Mouse (Mus musculus): ENCODE results near the gene Sprr2b.
"Not testable (repeated sequence)": the region's sequence is repeated elsewhere in the genome, so short reads cannot be mapped to it uniquely, and the experiment has no call there.

Gene Sprr2b

DNA sequence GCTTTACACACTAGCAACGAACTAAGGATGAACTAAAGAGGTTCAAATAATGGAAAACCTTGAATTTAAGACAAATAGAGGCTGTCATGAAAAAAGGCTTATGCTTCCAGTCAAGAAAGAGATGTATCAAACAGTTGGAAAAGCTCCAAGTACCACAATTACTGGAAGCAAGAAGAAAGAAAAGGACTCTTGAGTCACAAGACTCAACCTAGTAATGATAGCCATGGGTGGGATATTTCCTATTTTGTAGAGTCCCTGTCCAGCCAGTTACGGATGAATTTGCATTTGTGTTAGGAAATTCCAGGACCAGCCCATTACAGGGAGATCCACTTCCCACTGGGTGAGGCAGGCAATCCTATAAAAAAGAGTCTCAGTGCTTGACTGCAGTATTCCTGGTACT is at the start of gene Sprr2b:
TSS of gene Sprr2b (plus strand) at position 301 of the 400 bp plus-strand sequence.
- no peak for DNase-seq

DNA sequence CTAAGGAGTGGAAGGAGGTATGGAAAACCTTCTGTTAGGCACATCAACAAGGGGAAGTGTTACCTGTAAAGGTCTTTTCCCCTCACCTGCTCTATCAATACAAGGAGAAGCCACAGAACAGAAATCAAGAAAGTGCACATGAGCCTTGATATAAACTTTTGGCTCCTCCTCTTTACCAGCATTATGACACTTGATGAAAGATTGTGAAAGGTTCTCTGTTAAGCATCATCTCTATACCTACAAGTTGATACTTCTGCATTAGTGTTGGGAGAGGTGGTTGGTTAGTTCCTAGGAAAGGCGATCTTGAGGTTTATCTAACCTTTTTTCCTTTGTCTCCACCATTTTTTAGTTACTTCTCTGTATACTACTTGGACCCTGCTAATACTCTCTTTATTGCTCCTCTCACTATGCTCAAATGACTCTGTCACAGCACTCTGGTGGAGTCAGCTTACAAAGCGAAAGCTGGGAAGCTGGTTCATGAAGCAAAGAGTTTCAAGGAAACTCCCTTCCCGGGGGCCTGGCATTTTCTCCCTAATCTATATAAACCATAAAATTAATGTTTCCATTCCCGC is 44.9 kb upstream of the Sprr2b start:
- DNase-seq: not testable (repeated sequence)

DNA sequence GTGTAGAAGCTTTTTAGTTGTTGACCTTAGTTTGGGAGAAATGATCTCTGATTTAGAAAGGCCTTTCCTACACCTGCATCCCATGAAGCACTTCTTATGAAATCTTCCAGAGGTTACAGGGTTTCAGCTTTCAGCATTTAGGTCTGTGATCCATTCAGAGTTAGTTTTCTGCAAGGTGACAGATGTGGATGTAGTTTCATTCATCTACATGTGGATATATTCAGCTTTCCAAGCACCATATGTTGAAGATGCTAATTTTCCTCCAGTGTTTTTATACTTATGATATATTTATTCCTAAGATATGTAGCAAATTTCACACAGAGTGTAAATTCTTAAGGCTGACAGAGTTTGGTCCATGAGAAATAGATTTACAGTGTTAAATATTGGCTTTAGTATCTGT is 42.9 kb upstream of the Sprr2b start:
- DNase-seq: not testable (repeated sequence)

DNA sequence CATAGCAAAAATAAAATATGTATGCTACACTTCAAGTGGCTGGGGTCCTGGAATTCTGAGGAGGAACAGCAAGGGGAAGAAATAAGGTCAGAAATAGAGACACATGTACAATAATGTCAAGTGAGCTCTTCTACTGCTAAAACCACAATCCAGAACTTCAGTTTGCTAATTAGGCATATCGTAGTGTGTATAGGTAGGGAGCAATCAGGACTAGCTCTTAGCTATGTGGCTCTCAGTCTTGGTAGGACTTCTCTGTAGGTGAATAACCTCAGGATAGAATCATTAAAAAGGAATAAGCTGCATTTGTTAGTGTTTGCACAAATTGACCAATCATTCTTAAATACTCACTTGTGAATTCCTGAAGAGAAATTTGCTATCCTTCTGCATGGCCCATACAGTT is 42.4 kb upstream of the Sprr2b start:
- DNase-seq: not testable (repeated sequence)

DNA sequence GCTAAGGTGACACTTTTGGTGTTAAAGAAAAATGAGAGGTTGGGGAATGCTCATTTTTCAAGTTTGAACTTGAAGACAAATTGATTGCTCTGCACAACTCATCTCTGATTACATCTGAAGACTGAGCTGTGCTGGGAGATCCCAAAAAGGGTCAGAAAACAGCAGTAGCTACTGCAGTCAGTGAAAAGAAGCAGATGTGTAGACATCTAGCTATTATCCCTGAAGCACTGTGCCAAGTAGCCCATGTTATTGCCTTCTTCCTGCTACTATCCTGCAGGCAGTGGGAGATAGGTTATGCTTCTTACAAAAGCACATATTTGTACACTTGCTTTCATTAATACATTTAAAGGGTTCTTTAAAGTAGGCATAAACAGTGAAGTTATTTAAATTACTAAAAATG is 36.8 kb upstream of the Sprr2b start:
- DNase-seq: not testable (repeated sequence)

DNA sequence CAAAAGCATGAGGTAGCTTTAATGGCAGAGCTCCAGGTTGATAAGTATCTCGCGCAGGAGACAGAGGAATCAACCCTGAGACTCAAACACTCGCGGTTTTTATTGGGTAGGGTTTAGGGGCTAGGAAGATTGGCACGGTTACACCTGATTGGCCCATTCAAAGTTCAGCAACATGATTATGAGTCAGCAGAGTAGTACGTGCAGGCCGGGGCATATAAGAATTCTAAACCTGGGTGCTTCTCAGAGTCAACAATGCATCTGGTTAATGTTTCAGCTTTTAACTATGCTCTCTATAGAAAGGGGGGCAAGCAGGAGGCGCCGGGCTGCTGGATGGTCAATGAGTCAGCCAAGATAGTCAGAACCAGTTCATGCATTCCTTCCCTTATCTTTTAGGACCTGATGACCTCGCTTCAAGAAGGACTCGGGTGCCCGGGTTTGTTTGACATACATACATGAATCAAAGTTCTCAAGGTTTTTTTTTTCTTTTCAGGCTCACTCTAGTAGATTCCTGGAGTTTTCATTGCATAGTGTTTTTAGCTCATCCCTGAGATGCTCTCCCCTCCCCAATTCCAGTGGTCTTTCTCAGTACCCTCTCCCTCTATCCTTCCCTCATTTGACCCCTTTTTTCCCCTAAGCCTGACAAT is 35.3 kb upstream of the Sprr2b start:
- DNase-seq: not testable (repeated sequence)

DNA sequence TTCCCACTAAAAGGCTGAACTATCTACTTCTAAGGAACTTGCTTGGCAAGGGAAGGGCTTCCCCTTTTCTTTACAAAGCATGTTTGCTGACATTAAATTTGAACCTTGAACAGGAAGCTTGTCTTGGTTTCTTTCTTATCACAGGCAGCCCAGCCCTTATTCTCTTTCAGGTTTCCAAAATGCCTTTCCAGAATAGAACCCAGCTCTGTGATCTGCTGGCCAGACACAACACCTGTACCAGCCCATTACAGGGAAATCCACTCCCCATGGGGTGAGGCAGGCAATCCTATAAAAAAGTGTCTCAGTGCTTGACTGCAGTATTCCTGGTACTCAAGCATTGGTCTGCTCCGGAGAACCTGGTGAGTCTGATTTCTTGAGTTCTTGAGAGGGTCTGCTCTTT is 31.3 kb upstream of the Sprr2b start, which contains the start of gene Sprr2a3:
TSS of gene Sprr2a3 (plus strand) at position 317 of the 400 bp plus-strand sequence.
- not testable (repeated sequence) for DNase-seq

DNA sequence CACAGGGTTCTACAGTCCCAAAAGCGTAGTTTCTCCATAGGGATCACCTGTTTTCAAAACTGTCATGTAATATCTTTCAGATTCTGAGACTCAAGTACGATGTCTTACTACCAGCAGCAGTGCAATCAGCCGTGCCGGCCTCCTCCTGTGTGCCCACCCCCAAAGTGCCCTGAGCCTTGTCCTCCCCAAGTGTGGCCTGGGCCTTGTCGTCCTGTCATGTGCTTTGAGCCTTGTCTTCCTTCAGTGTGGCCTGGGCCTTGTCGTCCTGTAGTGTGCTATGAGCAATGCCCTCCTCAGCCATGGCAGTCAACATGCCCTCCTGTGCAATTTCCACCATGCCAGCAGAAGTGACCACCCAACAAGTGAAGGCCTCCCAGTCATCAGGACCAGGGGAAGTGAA is 27.9 kb upstream of the Sprr2b start:
- not testable (repeated sequence) for DNase-seq

DNA sequence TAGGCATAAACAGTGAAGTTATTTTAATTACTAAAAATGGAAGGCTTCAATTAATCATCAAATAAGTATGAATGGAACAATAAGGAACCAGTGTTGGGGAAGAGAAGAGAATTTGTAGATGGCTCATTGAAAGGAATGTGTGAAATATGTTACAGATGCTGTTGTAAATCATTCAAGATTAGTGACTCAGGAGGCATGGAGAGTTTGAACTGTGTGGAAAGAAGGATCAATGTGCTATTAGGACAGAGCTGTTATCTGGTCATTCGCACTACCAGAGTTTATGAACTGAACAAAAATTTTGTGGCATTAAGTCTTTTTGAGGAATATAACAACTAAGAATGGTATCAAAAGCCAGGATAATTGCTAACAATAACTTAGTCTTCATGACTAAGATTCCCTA is 9.0 kb upstream of the Sprr2b start:
- no peak for DNase-seq

DNA sequence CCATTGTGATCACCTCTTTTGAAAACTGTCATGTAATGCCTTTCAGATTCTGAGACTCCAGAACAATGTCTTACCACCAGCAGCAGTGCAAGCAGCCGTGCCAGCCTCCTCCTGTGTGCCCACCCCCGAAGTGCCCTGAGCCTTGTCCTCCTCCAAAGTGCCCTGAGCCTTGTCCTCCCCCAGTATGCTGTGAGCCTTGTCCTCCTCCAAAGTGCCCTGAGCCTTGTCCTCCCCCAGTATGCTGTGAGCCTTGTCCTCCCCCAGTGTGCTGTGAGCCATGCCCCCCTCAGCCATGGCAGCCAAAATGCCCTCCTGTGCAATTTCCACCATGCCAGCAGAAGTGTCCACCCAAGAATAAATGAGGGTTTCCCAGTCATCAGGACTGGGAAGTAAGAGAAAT is 964 bp downstream of the Sprr2b start:
- no peak for DNase-seq

DNA sequence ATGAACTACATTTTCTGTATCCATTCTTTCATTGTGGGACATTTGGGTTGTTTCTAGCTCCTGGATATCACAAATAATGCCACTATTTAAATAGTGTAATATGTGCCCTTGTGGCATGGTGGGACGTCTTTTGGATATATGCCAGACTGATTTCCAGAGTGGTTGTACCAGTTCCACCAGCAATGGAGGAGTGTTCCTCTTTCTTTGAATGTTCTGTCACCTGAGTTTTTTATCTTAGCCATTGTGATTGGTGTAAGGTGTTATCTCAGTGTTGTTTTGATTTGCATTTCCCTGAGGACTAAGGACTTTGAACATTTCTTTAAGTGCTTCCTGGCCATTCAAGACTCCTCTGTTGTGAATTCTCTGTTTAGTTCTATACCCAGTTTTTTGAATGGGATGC is 19.9 kb downstream of the Sprr2b start:
- no peak for DNase-seq

DNA sequence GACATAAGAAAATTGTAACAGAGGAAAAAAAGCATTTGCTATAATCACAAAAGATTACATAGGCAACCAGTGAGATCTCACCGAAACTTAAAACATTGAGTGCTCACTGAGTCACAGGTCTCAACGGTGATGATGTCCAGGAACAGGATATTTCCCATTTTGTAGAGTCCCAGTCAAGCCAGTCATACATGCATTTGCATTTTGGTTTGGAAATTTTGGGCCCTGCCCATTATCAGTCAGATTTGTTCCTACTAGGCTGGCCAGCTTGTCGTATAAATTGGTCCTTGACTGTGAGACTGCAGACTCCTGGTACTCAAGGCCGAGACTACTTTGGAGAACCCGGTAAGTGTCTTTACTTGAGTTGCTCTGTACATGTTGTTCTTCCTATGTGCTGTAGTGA is 22.4 kb downstream of the Sprr2b start, which contains the start of gene Sprr2d:
TSS of gene Sprr2d (plus strand) at position 301 of the 400 bp plus-strand sequence.
- no peak for DNase-seq

DNA sequence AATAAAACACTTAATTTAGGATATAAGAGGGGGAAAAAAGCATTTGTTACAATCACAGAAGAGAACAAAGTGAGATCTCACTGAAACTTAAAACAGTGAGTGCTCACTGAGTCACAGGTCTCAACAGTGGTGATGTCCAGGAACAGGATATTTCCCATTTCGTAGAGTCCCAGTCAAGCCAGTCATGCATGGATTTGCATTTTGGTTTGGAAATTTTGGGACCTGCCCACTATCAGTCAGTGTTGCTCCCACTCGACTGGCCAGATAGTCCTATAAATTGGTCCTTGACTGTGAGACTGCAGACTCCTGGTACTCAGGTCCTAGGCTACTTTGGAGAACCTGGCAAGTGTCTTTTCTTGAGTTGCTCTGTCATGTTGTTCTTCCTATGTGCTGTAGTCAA is 35.4 kb downstream of the Sprr2b start, which contains the start of gene Sprr2e:
TSS of gene Sprr2e (plus strand) at position 301 of the 400 bp plus-strand sequence.
- no peak for DNase-seq

DNA sequence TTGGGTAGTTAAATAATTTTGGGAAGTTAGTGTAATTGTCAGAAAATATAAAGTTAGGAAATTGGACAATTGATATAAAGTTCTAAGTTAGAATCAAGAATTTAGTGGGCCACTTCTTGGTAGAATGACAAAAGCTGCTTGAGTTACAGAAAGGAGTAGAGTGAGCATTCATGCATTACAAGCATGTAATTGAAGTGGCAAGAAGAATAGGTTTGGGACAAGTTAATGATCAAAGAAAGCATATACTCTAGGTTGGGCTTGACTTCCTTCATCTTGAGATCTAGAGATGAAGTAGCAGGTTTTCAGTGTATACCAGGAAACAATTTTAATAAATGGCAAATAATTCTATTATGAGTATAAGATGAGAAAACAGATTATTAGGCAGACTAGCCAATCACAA is 45.2 kb downstream of the Sprr2b start:
- no peak for DNase-seq

DNA sequence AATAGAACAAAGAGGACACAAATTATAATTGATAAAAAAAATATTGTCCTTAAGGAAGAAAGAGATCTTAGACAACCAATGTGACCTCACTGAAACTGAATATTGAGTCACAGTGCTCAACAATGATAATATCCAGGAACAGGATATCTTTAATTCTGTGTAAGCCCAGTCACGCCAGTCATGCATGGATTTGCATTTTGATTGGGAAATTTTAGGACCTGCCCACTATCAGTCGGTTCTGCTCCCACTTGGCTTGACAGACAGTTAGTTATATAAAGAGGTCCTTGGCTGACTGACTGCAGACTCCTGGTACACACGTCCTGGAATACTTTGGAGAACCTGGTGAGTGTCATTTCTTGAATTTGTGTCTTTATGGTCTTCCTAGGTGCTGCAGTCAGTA is 48.5 kb downstream of the Sprr2b start, which contains the start of gene Sprr2f:
TSS of gene Sprr2f (plus strand) at position 301 of the 400 bp plus-strand sequence.
- DNase-seq: no peak

Data from kidney, adult 9 months (tissue).